Mouse (Mus musculus): Measurements from ENCODE around the gene Iglon5.
A peak's percentile ranks its signal among the peaks of the same experiment; 100 is the strongest.

Iglon5 gene

DNA sequence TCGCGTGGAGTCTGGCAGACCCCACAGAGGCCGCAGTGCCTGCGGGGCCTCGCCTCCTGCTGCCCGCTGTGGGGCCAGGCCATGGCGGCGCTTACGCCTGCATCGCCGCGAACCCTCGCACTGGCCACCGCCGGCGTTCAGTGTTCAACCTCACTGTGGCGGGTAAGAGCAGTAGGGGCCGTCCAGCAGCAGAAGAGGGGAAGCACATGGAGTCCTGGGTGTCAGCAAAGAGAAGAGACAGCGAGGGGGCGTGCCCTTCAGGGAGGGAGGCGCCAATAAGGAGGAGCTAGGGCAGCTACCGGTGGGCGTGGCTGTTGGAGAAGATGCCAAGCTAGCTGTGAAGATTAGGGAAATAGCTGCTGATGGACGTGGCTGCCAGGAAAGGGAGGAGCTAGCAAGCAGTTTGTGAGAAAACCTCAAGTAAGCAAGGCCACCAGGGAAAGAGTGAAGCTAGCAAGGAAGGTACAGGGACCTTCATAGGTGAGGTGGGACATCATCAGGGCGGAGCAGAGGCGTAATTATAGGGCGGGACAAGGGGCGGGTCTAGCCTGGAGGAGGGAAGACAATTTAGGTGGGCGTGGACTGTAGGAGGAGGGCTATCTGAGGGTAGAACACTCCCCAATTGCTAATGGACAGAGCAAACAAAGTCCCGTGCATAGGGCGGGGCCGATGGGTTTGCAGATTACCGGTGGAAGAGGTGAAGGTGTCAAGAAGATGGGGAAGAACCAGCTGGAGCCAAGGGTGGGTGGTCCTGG is 24.4 kb downstream of the Iglon5 start:
- DNase-seq (ENCODE audit: low spot score), result peak; percentile 91

GRCm38 (mm10) chr7:43464864-43465343 is 25.0 kb downstream of the Iglon5 start:
- DNase-seq (ENCODE audit: low spot score), result no peak

- DNase-seq (ENCODE audit: low spot score), result no peak
These were observed 25.9 kb downstream of the Iglon5 start for GRCm38 (mm10) chr7:43463976-43464375.

DNA sequence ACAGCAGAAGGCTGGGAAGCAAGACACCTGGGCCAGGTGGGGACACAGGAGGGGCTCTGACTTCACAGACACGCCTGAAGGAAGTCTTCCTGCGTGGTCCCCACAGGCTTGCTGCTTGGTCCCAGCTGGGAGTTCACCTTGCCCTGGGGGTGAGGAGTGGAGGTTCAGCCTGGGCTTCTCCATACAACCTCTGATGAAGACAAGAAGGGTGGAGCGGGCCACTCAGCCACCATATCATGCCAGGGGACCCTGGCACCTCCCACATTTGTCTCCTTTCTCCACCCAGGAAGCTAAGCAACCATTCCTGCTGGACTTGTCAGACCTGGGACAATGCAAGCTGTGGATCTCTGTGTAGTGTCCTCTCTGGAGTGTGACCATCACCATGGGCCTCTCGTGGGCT is 27.0 kb downstream of the Iglon5 start, which contains the start of gene Vsig10l:
TSS of gene Vsig10l (plus strand) at position 301 of the 400 bp plus-strand sequence.
- no peak for DNase-seq (ENCODE audit: low spot score)

- DNase-seq (ENCODE audit: low spot score), result peak; percentile 71
These were observed 35.5 kb downstream of the Iglon5 start for GRCm38 (mm10) chr7:43454371-43454770.

DNA sequence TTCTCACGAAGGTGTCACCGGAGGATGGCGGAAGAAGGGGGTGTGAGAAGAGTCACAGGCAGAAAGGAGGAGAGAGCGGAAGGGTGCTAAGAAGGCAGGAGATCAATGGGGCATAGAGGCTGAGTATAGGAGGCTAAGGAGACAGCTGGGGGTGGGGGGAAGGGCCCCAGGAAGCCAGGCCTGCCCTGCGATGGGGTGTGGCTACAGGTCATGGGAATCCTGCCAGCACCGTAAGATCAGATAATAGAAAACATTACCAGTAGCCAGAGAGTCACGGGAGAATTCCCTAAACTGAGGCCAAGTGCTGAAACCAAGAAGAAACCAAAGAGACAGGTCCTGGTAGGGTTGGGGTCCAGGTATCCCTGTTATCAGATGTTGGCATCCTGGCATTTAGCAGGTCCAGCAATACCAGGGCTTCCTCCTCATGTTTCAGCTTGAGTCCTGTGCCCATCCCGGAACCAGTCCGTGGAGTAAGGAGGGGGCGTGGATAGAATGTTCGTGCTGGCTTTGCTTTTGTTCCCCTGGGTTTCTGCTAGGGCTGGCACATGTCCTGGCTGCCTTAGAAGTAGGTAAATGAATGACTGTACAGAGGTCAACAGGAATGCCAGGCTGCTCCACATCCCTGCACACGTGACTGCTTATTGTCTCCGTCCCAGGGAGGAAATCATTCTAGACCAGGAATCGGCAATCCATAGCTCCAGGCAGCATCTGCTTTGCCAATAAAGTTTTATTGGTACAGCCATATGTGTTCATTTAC is 36.1 kb downstream of the Iglon5 start:
- DNase-seq (ENCODE audit: low spot score), result no peak

GRCm38 (mm10) chr7:43452609-43453008 is 37.3 kb downstream of the Iglon5 start:
- DNase-seq (ENCODE audit: low spot score), result no peak

DNA sequence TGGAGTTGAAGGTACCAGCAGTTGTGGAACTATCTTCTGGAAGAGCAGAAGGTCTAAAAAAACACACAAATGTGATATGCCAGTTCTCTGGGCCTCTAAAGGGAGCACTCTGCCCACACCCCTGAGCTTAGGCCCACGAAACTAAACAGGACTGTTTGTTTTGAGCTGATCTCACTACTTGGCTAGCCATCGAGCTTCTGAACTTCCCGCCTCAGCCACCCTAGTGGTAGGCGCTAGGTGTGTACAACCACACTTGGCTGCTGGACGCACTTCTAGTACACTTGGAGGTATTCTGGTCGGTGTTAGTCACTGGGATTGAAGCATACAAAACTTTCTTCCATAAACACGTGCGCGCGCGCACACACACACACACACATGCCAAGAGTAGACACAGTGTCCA is 38.1 kb downstream of the Iglon5 start:
- DNase-seq (ENCODE audit: low spot score), result no peak

GRCm38 (mm10) chr7:43449811-43450210 is 40.1 kb downstream of the Iglon5 start:
- DNase-seq (ENCODE audit: low spot score), result no peak

- DNase-seq (ENCODE audit: low spot score), result no peak
These were observed 41.6 kb downstream of the Iglon5 start for GRCm38 (mm10) chr7:43448246-43448645.

DNA sequence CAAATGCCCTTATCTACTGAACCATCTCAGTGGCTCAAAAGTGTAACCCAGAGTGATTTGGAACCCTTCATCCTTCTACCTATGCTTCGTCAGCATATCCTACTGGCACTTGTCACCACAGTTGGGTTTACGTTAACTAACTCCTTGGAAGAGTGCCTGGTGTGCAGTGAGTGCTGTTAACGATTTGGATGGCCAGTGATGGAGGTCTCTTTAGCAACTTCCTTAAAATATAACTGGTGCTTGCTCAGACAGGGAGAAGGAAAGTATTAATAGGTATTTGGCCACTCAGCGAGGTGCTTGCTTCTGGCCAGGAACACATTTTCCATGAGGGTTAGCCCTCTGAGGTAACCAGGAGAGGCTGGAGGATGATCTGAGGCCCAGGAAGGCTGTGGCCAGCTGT is 42.1 kb downstream of the Iglon5 start:
- no peak for DNase-seq (ENCODE audit: low spot score)

GRCm38 (mm10) chr7:43443917-43444293 is 46.0 kb downstream of the Iglon5 start, which contains the start of the genes Etfb and Gm45233:
TSS of gene Etfb (plus strand) at chr7:43444083.
TSS of gene Gm45233 (plus strand) at chr7:43444128.
- peak; percentile 98 for DNase-seq (ENCODE audit: low spot score)

DNA sequence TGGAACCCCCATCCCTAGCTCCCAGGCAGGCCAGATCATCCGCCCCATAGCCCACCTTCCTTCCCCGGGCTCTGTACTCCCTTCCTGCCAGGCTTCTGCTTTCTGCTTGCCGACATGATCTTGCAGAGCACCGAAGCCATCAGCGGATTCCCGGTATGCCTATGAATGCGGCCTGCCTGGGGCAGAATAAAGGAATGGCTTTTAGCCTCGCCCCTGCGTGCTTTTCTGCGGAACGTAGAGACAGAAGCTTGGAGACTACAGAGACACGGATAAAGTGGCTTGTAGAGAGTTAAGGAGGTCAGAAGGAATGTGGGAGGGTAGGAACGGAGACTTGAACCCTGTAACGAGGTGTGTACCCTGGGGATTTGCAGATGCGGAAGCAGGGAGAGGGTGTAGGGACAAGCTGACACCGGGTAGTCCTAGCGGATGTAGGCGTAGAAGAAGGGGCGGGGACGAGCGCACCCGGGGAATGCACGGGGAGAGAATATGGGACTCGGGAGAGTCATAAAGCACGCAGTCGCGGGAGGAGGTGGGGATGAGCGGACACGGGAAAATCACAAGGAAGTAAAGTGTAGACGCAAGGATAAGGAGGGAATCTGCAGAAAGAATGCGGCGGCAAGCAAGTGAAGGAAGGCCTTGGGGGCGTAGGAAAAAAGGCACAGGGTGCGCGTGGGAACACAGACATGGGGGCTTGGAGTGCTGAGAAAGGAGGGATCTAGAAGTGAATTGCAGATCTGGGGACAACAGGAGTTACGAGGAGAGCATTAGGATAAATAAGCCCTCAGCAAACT is 46.6 kb downstream of the Iglon5 start:
- DNase-seq (ENCODE audit: low spot score), result peak; percentile 85

- DNase-seq (ENCODE audit: low spot score), result peak; percentile 69
These were observed 47.2 kb downstream of the Iglon5 start for GRCm38 (mm10) chr7:43442684-43443083.

- DNase-seq (ENCODE audit: low spot score), result no peak
These were observed 48.8 kb downstream of the Iglon5 start for GRCm38 (mm10) chr7:43441071-43441470.

- DNase-seq (ENCODE audit: low spot score), result peak; percentile 50
These were observed 49.4 kb downstream of the Iglon5 start, which contains the start of gene Cldnd2 for GRCm38 (mm10) chr7:43440482-43440881. TSS of gene Cldnd2 (plus strand) at chr7:43440782.

- DNase-seq (ENCODE audit: low spot score), result no peak
These were observed 51.3 kb downstream of the Iglon5 start for GRCm38 (mm10) chr7:43438611-43439010.

DNA sequence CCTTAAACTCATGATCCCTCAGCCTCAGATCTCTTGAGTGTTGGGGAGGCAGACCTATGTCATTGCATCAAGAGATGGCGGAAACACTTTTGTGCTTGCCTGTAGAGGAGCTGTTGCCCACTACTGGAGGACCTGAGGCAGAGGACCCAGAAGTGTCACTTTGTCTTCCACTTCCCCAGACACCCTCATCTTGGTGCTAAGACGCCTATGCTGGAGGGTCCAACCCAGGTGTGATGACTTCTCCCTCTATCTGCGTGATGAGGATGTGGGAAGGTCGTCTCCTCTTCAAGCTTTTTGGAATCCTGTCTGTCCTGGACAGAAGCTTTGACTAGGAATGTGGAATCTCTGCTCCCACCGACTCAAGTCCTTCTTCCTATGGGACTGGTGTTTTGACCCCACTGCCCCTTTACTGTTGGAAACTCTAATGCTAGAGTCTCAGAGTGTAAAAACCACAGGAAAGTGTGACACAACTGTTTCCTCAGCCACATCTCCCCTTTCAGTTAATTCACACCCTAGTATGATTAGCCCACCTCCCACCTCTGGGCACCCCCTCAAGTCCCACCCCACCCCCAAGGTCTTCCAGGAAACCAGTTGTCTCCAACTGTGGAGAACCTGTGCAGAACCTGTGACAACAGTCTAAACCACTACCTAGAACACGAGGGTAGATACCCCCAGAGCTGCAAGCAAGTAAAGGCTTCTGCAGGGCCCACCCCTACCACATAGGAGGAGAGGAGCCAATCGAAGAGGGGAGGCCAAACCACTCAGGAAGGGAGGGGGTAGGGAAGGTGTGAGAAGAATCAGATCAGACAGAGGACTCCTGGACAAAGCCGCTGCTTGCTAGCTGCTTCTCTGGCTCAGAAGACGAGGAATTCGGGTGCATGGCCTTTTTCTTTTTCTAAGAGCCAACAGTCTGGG is 53.3 kb downstream of the Iglon5 start, which contains the start of gene Nkg7:
TSS of gene Nkg7 (plus strand) at position 733 of the 915 bp plus-strand sequence.
- DNase-seq (ENCODE audit: low spot score), result no peak

- no peak for DNase-seq (ENCODE audit: low spot score)
These were observed 55.2 kb downstream of the Iglon5 start for GRCm38 (mm10) chr7:43434676-43435075.

DNA sequence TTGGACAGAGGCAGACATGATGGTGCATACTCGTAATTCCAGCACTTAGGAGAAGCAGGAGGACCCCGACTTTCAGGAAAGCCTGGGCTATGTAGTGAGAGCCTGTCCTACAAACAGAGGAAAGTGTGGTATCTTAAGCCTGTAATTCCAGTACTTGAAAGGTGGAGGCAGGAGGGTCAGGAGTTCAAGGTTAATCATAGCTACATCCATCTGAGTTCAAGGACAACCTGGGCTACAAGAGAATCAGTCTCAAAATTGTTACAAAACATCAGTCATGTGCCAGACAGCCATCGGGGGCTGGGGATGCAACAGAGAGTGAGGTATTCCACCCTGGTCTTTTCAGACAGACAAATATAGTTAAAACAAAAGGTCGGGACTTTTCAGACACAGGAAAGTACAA is 57.0 kb downstream of the Iglon5 start:
- no peak for DNase-seq (ENCODE audit: low spot score)

- DNase-seq (ENCODE audit: low spot score), result no peak
These were observed 60.4 kb downstream of the Iglon5 start for GRCm38 (mm10) chr7:43429500-43429899.
